Mouse (Mus musculus) liver, postnatal 0 days (tissue): ENCODE data around the gene Ptges. TPM values are rescaled to one million over a fixed set of nuclear protein-coding genes. Genes with fewer than 3 reads are reported as not detected.
"Not testable (repeated sequence)": the region's sequence is repeated elsewhere in the genome, so short reads cannot be mapped to it uniquely, and the experiment has no call there.

Experiments
- ATAC-seq: fragments of 200-750 bp; cut with Nextera tagmentation; 2 replicates; pipeline ENCODE4 v1.8.0; 2017; ENCODE audit warnings: mild to moderate bottlenecking, moderate library complexity
- DNase-seq: peaks from one replicate; pipeline ENCODE4 v3.0.0-alpha.2; 2016
- H3K27ac ChIP-seq: fragments of 300-500 bp; sonication (generic); 2 replicates; pipeline ENCODE4 v1.5.1; 2014; ENCODE audit warnings: antibody characterized with exemption, moderate library complexity, mild to moderate bottlenecking, low read depth
- H3K27me3 ChIP-seq: fragments of 300-500 bp; sonication (generic); 2 replicates; pipeline ENCODE4 v1.6.1; 2014; ENCODE audit warnings: low read length, control low read depth, mixed read lengths; ENCODE audit not compliant: insufficient read depth
- H3K36me3 ChIP-seq: fragments of 300-500 bp; sonication (generic); replicated peaks from 2 replicates; pipeline ENCODE4 v1.6.1; 2014; ENCODE audit warnings: mild to moderate bottlenecking, control low read depth, low read length, moderate library complexity, mixed read lengths; ENCODE audit not compliant: insufficient read depth
- H3K4me1 ChIP-seq: fragments of 300-500 bp; sonication (generic); 2 replicates; pipeline ENCODE4 v1.6.1; 2014; ENCODE audit warnings: antibody characterized with exemption, mild to moderate bottlenecking, control low read depth; ENCODE audit not compliant: insufficient read depth
- H3K4me2 ChIP-seq: fragments of 300-500 bp; sonication (generic); 2 replicates; pipeline ENCODE4 v1.6.1; 2014; ENCODE audit warnings: low read depth, mild to moderate bottlenecking, low read length, moderate library complexity, mixed read lengths
- H3K4me3 ChIP-seq: fragments of 300-500 bp; sonication (generic); 2 replicates; pipeline ENCODE4 v1.5.1; 2014; ENCODE audit warnings: low read depth, low read length
- H3K9ac ChIP-seq: fragments of 300-500 bp; sonication (generic); replicated peaks from 2 replicates; pipeline ENCODE4 v1.6.1; 2014; ENCODE audit warnings: mild to moderate bottlenecking, moderate library complexity
- H3K9me3 ChIP-seq: fragments of 300-500 bp; sonication (generic); 2 replicates; pipeline ENCODE4 v1.6.1; 2016; ENCODE audit warnings: mild to moderate bottlenecking, control low read depth, low read length, mixed read lengths
- CTCF ChIP-seq: sonication (generic); IDR thresholded peaks from 2 replicates; pipeline ENCODE4 v1.5.1; 2016; ENCODE audit warnings: antibody characterized with exemption, low read depth
- EP300 ChIP-seq: IDR thresholded peaks from 2 replicates; pipeline ENCODE4 v1.6.1; 2016; ENCODE audit warnings: antibody characterized with exemption, low read depth, mild to moderate bottlenecking
- WGBS: fragments of 180-500 bp; shearing (Covaris S2); extraction: QIAGEN DNeasy Blood & Tissue Kit; methylation state at CpG from one replicate; pipeline ENCODE4 v1.1.7; 2014; ENCODE audit not compliant: insufficient replicate concordance; 5-methylcytosine and 5-hydroxymethylcytosine counted together
- polyA plus RNA-seq: library from polyadenylated mRNA; unstranded; fragments of >200 nt; fragmentation: Nextera tagmentation; extraction: Ambion mirVana; gene quantifications from 2 replicates; pipeline ENCODE4 v1.2.1, GENCODE M21; 2015

Ptges gene
- polyA plus RNA-seq, 1 experiment from 2014 or later: 1.7 TPM

GRCm38 (mm10) chr2:30933917-30934450 lies 4.3 kb upstream of the Ptges start:
- TF ChIP-seq EP300: no peak
- TF ChIP-seq CTCF: peak; percentile 95
- no peak overlapping the region for H3K9ac ChIP-seq
- H3K27me3 ChIP-seq: no peaks in the 10 kb centered on the region
- H3K4me1 ChIP-seq: peaks cover 11% of the 10 kb centered on the region
- H3K9me3 ChIP-seq: no peaks in the 10 kb centered on the region
- 16% methylated on average over 7 of the region's 7 CpGs for WGBS
- H3K4me2 ChIP-seq: no peak overlapping the region
- no peaks in the 10 kb centered on the region for H3K36me3 ChIP-seq
- H3K4me3 ChIP-seq: no peak overlapping the region
- no peak overlapping the region for H3K27ac ChIP-seq
- ATAC-seq (peak; percentile 34; the same call in 1 of the 2 replicates), DNase-seq (peak; percentile 75)

GRCm38 (mm10) chr2:30933032-30933431 lies 3.4 kb upstream of the Ptges start:
- Histone ChIP-seq H3K27ac (no peak overlapping the region), H3K4me3 (no peak overlapping the region), H3K9ac (no peak overlapping the region), H3K4me2 (no peak overlapping the region), H3K4me1 (peaks cover 18% of the 10 kb centered on the region), H3K27me3 (no peaks in the 10 kb centered on the region), H3K9me3 (no peaks in the 10 kb centered on the region), H3K36me3 (no peaks in the 10 kb centered on the region)
- DNase-seq: no peak
- WGBS: 72% methylated on average over 6 of the region's 6 CpGs
- TF ChIP-seq EP300: no peak
- no peak for TF ChIP-seq CTCF
- no peak for ATAC-seq

- WGBS: 72% methylated on average over 3 of the region's 3 CpGs
- ATAC-seq (no peak), DNase-seq (no peak)
- H3K27me3 ChIP-seq: no peaks in the 10 kb centered on the region
- H3K4me1 ChIP-seq: peaks cover 26% of the 10 kb centered on the region
- no peaks in the 10 kb centered on the region for H3K36me3 ChIP-seq
- no peak overlapping the region for H3K4me3 ChIP-seq
- H3K27ac ChIP-seq: no peak overlapping the region
- no peaks in the 10 kb centered on the region for H3K9me3 ChIP-seq
- H3K4me2 ChIP-seq: no peak overlapping the region
- no peak overlapping the region for H3K9ac ChIP-seq
- TF ChIP-seq CTCF (no peak), EP300 (no peak)
Observed at GRCm38 (mm10) chr2:30931922-30932321, 2.3 kb upstream of the Ptges start.

- H3K9me3 ChIP-seq, DNase-seq, ATAC-seq, H3K27ac ChIP-seq, H3K4me2 ChIP-seq, H3K36me3 ChIP-seq, H3K27me3 ChIP-seq, H3K9ac ChIP-seq, H3K4me3 ChIP-seq: not testable (repeated sequence)
- 71% methylated on average over 2 of the region's 2 CpGs for WGBS
- H3K4me1 ChIP-seq: peaks cover 28% of the 10 kb centered on the region
Observed at GRCm38 (mm10) chr2:30930846-30931245, 1.2 kb upstream of the Ptges start.

- H3K9me3 ChIP-seq: no peaks in the 10 kb centered on the region
- no peaks in the 10 kb centered on the region for H3K27me3 ChIP-seq
- WGBS: 21% methylated on average over 12 of the region's 12 CpGs
- ATAC-seq: peak; percentile 82
- DNase-seq: peak; percentile 76
- peak overlapping the region; percentile 40 for H3K4me3 ChIP-seq
- H3K4me1 ChIP-seq: peaks cover 28% of the 10 kb centered on the region
- TF ChIP-seq EP300 (no peak), CTCF (no peak)
- H3K27ac ChIP-seq: peak overlapping the region; percentile 75
- peak overlapping the region; percentile 70 for H3K4me2 ChIP-seq
- no peaks in the 10 kb centered on the region for H3K36me3 ChIP-seq
- H3K9ac ChIP-seq: peak overlapping the region; percentile 48
Observed at GRCm38 (mm10) chr2:30928893-30929482, 675 bp downstream of the Ptges start.

- peaks cover 28% of the 10 kb centered on the region for H3K4me1 ChIP-seq
- peak; percentile 89 for DNase-seq
- 26% methylated on average over 14 of the region's 14 CpGs for WGBS
- peak overlapping the region; percentile 13; the same call in 1 of the 2 replicates for H3K4me3 ChIP-seq
- peak; percentile 94 for TF ChIP-seq CTCF
- TF ChIP-seq EP300: no peak
- H3K36me3 ChIP-seq: no peaks in the 10 kb centered on the region
- ATAC-seq: peak; percentile 59
- no peaks in the 10 kb centered on the region for H3K9me3 ChIP-seq
- H3K9ac ChIP-seq: no peak overlapping the region; the same call in 1 of the 2 replicates
- H3K27me3 ChIP-seq: no peaks in the 10 kb centered on the region
- peak overlapping the region; percentile 70 for H3K4me2 ChIP-seq
- H3K27ac ChIP-seq: peak overlapping the region; percentile 71
Observed at GRCm38 (mm10) chr2:30927844-30928628, 1.6 kb downstream of the Ptges start.
